Mouse (Mus musculus): Measurements from ENCODE around the gene Calb2.

Calb2 gene

GRCm38 (mm10) chr8:110119715-110120114, 48.3 kb downstream of the Calb2 start:
- DNase-seq (ENCODE audit: low spot score): no peak

GRCm38 (mm10) chr8:110102653-110103052, 65.4 kb downstream of the Calb2 start, which contains the start of gene Gm17720:
Gm17720 (minus strand) TSS chr8:110102753.
- no peak for DNase-seq (ENCODE audit: low spot score)

GRCm38 (mm10) chr8:110101676-110102075, 66.3 kb downstream of the Calb2 start:
- no peak for DNase-seq (ENCODE audit: low spot score)

GRCm38 (mm10) chr8:110100907-110101306, 67.1 kb downstream of the Calb2 start, which contains the start of gene Gm21964:
Gm21964 (plus strand) TSS chr8:110101207.
- no peak for DNase-seq (ENCODE audit: low spot score)

GRCm38 (mm10) chr8:110091869-110092268, 76.1 kb downstream of the Calb2 start:
- DNase-seq (ENCODE audit: low spot score): no peak

Measured in spleen, adult 12 weeks (tissue).